Mouse (Mus musculus) CH12.LX (cell line): ENCODE measurements at regions not wholly inside any gene's neighbourhood (a gene's known extent, or its start where the extent isn't known, plus 50 kb on each side); places are given as distances from the start of the nearest gene placed in this dataset.

Source experiments
- CHD2 ChIP-seq: IDR thresholded peaks from 2 replicates; pipeline ENCODE4 v1.6.1; 2011; ENCODE audit warnings: low read length, improper control_type of control experiment
- EP300 ChIP-seq: IDR thresholded peaks from 2 replicates; pipeline ENCODE4 v1.6.1; 2011; ENCODE audit warnings: low read length, improper control_type of control experiment
- JUND ChIP-seq: conservative IDR thresholded peaks from 2 replicates; pipeline ENCODE4 v1.6.1; 2011; ENCODE audit warnings: low read depth, low read length, improper control_type of control experiment
- POLR2A ChIP-seq: IDR thresholded peaks from 2 replicates; pipeline ENCODE4 v1.6.1; 2011; ENCODE audit warnings: low read depth, mild to moderate bottlenecking, improper control_type of control experiment, low read length
- POLR2AphosphoS2 ChIP-seq: IDR thresholded peaks from 2 replicates; pipeline ENCODE4 v1.6.1; 2011; ENCODE audit warnings: low read depth, low read length, improper control_type of control experiment
- SMC3 ChIP-seq: IDR thresholded peaks from 2 replicates; pipeline ENCODE4 v1.6.1; 2011; ENCODE audit warnings: low read depth, low read length, improper control_type of control experiment
- TCF12 ChIP-seq: IDR thresholded peaks from 2 replicates; pipeline ENCODE4 v1.6.1; 2014; ENCODE audit warnings: low read depth, mild to moderate bottlenecking, inconsistent platforms, low read length, improper control_type of control experiment
- ZMIZ1 ChIP-seq: IDR thresholded peaks from 2 replicates; pipeline ENCODE4 v1.6.1; 2012; ENCODE audit warnings: low read depth, mild to moderate bottlenecking, inconsistent platforms, low read length, improper control_type of control experiment

DNA sequence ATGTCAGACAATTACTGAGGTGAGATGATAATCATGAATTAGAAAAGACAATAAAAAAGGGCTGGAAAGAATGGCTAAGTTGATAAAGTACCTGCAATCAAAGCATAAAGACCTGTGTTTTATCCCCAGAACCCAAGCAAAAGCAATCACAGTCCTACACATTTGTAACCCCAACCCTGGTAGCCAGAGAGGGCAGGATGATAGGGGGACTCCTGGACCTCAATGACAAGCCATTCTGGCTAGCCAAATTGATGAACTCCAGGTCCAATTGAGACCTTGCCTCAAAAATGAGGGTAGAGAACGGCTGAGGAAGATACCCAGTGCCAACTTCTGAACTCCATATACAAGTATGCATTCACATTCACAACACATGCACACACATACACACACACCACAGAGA lies 124.4 kb upstream of the Itgb1 start:
- TF ChIP-seq ZMIZ1 (no peak), CHD2 (no peak), TCF12 (no peak), POLR2A (no peak), SMC3 (no peak), POLR2AphosphoS2 (no peak), EP300 (no peak), JUND (no peak)
